Comparison of ENCODE assay signal across 20 mouse cellular contexts in the genomic region with DNA sequence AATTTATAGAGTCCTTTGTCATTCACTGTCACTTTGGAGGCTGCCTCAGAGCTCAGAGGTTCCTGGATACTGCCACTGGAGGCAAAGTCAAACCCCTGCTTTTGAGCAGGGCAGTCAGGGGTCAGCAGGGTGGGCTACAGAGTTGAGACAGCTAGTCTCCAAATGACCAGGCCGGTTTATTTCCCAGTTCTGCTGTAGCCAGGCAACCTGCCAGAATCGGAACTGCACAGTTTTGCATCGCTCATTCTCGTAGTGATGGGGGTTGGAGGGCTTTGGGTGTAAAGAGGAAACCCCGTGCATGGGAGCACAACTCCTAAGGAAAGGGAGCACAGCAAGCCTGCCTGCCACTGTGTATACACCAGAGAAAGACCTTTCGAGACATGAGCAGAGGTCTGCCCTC.
DNase-seq lines count a peak whose midpoint lies in the region; ATAC-seq and TF ChIP-seq lines count a peak whose summit lies in the region.
"Had no signal": no experiment of that assay in that cellular context is flagged by ENCODE, and none has a peak within 500 bp of the region (broad histone marks: within the 10 kb centered on the region; RNA-seq: fewer than 3 reads in every experiment).

No protein-coding gene starts in this region.

- no peaks in the 10 kb centered on the region for H3K27me3 ChIP-seq in kidney, adult 2 months (replicated peaks; ENCODE audit: control insufficient read depth, insufficient read depth, low read length)
- no peaks in the 10 kb centered on the region for H3K27me3 ChIP-seq in intestine, postnatal 0 days (replicated peaks; ENCODE audit: control insufficient read depth, insufficient read depth, low read length)
- H3K27me3 ChIP-seq: embryonic facial prominence, embryonic 15.5 days; hindbrain, embryonic 13.5 days had no signal

- no peak overlapping the region for H3K9ac ChIP-seq in intestine, postnatal 0 days (ENCODE audit: low read depth, low read length)
- H3K9ac ChIP-seq: embryonic facial prominence, embryonic 15.5 days; hindbrain, embryonic 13.5 days had no signal

- H3K4me2 ChIP-seq in intestine, postnatal 0 days (replicated peaks; ENCODE audit: low read depth) = no peak overlapping the region
- H3K4me2 ChIP-seq: embryonic facial prominence, embryonic 15.5 days; hindbrain, embryonic 13.5 days had no signal

- TF ChIP-seq CTCF in kidney, adult 2 months (conservative IDR thresholded peaks at IDR 0.05; ENCODE audit: insufficient read depth, insufficient read length, low read depth, low read length) = no peak
- no peak for TF ChIP-seq CTCF in brain, embryonic 14.5 days (IDR thresholded peaks at IDR 0.05; ENCODE audit: borderline replicate concordance, extremely low read depth, insufficient read depth, insufficient read length)
- TF ChIP-seq CTCF in intestine, postnatal 0 days (IDR thresholded peaks at IDR 0.05; ENCODE audit: low read depth) = no peak

- H3K27ac ChIP-seq in kidney, adult 2 months (ENCODE audit: insufficient read depth, low read depth, low read length) = no peak overlapping the region
- no peak overlapping the region for H3K27ac ChIP-seq in intestine, postnatal 0 days (ENCODE audit: low read depth, low read length)
- H3K27ac ChIP-seq: embryonic facial prominence, embryonic 15.5 days; forebrain, embryonic 10.5 days; gastrocnemius, adult 2 months; heart, embryonic 10.5 days; hindbrain, embryonic 13.5 days had no signal

- H3K4me3 ChIP-seq in kidney, adult 2 months (ENCODE audit: insufficient read depth, low read depth, low read length) = no peak overlapping the region
- no peak overlapping the region for H3K4me3 ChIP-seq in intestine, postnatal 0 days (ENCODE audit: low read depth, low read length)
- H3K4me3 ChIP-seq: embryonic facial prominence, embryonic 15.5 days; erythroblast, embryonic 14.5 days; forebrain, embryonic 10.5 days; gastrocnemius, adult 2 months; heart, embryonic 10.5 days; hindbrain, embryonic 13.5 days had no signal

- 52% methylated on average over 6 of the region's 6 CpGs for WGBS in kidney, adult 2 months
- WGBS in intestine, postnatal 0 days = 54% methylated on average over 6 of the region's 6 CpGs

- H3K9me3 ChIP-seq in intestine, postnatal 0 days (ENCODE audit: control insufficient read depth) = no peaks in the 10 kb centered on the region
- H3K9me3 ChIP-seq: embryonic facial prominence, embryonic 15.5 days; forebrain, embryonic 10.5 days; heart, embryonic 10.5 days; hindbrain, embryonic 13.5 days had no signal

- no peaks in the 10 kb centered on the region for H3K4me1 ChIP-seq in kidney, adult 2 months (ENCODE audit: control insufficient read depth, insufficient read depth, low read length)
- no peaks in the 10 kb centered on the region for H3K4me1 ChIP-seq in intestine, postnatal 0 days (replicated peaks; ENCODE audit: control insufficient read depth, insufficient read depth, low read length)
- H3K4me1 ChIP-seq: embryonic facial prominence, embryonic 15.5 days; heart, embryonic 10.5 days had no signal

- no peak for TF ChIP-seq POLR2A in kidney, adult 2 months (IDR thresholded peaks at IDR 0.05; ENCODE audit: low read depth, low read length)
- TF ChIP-seq POLR2A in brain, embryonic 14.5 days (IDR thresholded peaks at IDR 0.05; ENCODE audit: borderline replicate concordance, extremely low read depth, insufficient read depth, insufficient read length, poor library complexity, severe bottlenecking) = no peak

- ATAC-seq in intestine, postnatal 0 days = no peak
- ATAC-seq: forebrain, embryonic 14.5 days had no signal

- peak; percentile 30 for DNase-seq in embryo, embryonic 10 days (ENCODE audit: low spot score)
- DNase-seq in embryo, embryonic 10.5 days (ENCODE audit: low spot score) = no peak
- peak; percentile 12 to 13 for DNase-seq in kidney, postnatal 4 days
- DNase-seq in kidney, adult 2 months = no peak
- DNase-seq in brain, embryonic 14.5 days (ENCODE audit: low read depth) = peak; percentile 5
- DNase-seq in mesoderm, embryonic 11.5 days (ENCODE audit: low read depth, low spot score) = peak; percentile 20
- DNase-seq: adrenal gland, postnatal 14 days; cerebellum, adult 18-20 months; cerebellum, adult 9-11 months; gastrocnemius, adult 2 months; gastrocnemius, postnatal 25 days; heart, postnatal 10 days; heart, postnatal 4 days had no signal

- H3K36me3 ChIP-seq in kidney, adult 2 months (ENCODE audit: control insufficient read depth, insufficient read depth, low read length) = no peaks in the 10 kb centered on the region
- H3K36me3 ChIP-seq in intestine, postnatal 0 days (ENCODE audit: control insufficient read depth, insufficient read depth) = no peaks in the 10 kb centered on the region
- H3K36me3 ChIP-seq: embryonic facial prominence, embryonic 15.5 days; forebrain, embryonic 10.5 days; heart, embryonic 10.5 days; hindbrain, embryonic 13.5 days had no signal

Comparison
In these comparisons a context has a peak if more than half of its experiments do, and no peak if none do; other contexts are left out.
1. DNase-seq: peak in embryo, embryonic 10 days (single experiment), kidney, postnatal 4 days (2 of 2), brain, embryonic 14.5 days (single experiment) and mesoderm, embryonic 11.5 days (single experiment); none in embryo, embryonic 10.5 days (single experiment) and kidney, adult 2 months (single experiment).